Mouse (Mus musculus) heart, adult 2 months (tissue): ENCODE measurements around the gene Ebp.

Experiments
- CTCF ChIP-seq: fragments of 200-600 bp; IDR thresholded peaks from 2 replicates; pipeline ENCODE4 v1.8.1; 2022; ENCODE audit warnings: antibody characterized with exemption, mild to moderate bottlenecking, moderate library complexity
- POLR2A ChIP-seq: fragments of 200-500 bp; IDR thresholded peaks from 2 replicates; pipeline ENCODE4 v1.6.1; 2011; ENCODE audit warnings: mild to moderate bottlenecking, low read depth, low read length, control low read depth; ENCODE audit not compliant: insufficient read depth

GRCm38 (mm10) chrX:8209720-8210119 lies 16.4 kb upstream of the Ebp start:
- TF ChIP-seq CTCF: no peak
- no peak for TF ChIP-seq POLR2A
